Mouse (Mus musculus) layer of hippocampus, adult 9-10 months (tissue): ENCODE data around the gene Dnah12.
A peak's percentile ranks its signal among the peaks of the same experiment; 100 is the strongest.
"Not testable (repeated sequence)": the region's sequence is repeated elsewhere in the genome, so short reads cannot be mapped to it uniquely, and the experiment has no call there.

Experiments
- DNase-seq: peaks from one replicate; pipeline ENCODE4 v3.0.0; 2022; ENCODE audit warnings: low spot score

Gene Dnah12

GRCm38 (mm10) chr14:26692974-26693373 lies at the start of gene Dnah12:
Gene Dnah12, plus strand, starts transcription at chr14:26693274.
- DNase-seq: no peak

DNA sequence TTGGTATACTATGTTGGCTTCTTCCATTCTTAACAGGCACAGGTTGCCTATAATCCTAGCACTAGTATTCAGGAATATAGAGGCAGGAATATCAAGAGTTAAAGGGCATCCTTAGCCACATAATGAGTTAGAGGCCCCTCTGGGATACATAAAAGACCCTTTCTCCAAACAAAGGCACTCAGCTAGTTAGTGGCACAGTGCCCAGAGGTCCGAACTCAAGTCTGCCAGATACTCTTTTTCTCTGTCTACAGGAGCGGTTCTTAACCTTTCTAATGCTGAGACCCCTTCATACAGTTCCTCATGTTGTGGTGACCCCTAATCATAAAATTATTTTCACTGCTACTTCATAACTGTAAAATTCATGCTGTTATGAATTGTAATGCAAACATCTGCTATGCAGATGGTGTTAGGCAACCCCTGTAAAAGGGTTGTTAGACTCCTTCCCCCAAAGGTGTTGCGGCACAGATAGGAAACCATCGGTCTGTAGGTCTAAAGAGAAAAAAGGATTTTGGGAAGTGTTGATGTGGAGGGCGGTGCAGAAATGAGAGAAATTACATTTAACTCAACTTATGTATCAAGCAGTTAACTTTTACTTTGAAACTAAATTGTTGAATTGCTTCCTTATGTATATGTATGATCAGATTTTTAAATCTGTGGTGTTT lies 47.0 kb upstream of the Dnah12 start:
- no peak for DNase-seq

DNA sequence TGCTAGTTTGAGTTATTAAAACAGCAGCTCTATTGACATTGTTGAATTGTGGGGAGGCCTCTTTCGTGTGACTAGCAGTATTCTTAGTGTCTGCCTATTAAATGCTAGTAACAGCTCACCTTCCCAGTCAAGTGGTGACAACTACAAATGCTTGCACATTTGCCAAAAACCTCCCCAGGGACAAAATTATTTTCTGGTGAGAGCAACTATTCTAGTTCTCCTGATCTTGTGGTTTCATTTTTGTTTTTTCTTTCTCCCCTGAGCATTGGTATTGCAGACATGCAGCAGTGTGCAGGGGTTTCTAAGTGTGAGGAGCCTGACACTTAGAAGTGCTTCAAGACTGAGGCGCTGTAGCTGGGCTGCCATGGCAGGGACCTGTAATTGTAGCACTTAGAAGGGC lies 45.3 kb upstream of the Dnah12 start:
- DNase-seq: no peak

GRCm38 (mm10) chr14:26651901-26652300 lies 41.2 kb upstream of the Dnah12 start:
- no peak for DNase-seq

DNA sequence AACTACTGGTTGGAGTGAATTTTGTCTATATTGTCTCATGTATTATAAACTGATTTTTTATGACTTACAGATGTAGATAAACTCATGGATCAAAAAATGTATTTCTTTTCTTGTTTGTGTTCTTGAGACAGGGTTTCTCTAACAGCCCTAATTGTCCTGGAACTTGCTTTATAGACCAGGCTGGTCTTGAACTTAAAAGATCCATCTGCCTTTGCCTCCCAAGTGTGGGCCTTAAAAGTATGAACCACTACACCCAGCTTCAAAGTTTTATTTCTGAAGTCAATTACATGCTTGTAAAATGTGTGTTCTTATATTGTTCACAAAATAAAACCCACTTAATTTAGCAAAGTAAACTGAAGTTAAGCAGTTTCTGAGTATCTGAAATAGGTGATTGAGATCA lies 34.9 kb upstream of the Dnah12 start:
- DNase-seq: no peak

GRCm38 (mm10) chr14:26660233-26660632 lies 32.8 kb upstream of the Dnah12 start:
- DNase-seq: no peak

GRCm38 (mm10) chr14:26662016-26662415 lies 31.1 kb upstream of the Dnah12 start:
- DNase-seq: no peak

- DNase-seq: no peak
These were observed 30.6 kb upstream of the Dnah12 start for GRCm38 (mm10) chr14:26662488-26662887.

- DNase-seq: no peak
These were observed 29.2 kb upstream of the Dnah12 start for GRCm38 (mm10) chr14:26663851-26664250.

- no peak for DNase-seq
These were observed 25.1 kb upstream of the Dnah12 start for GRCm38 (mm10) chr14:26667991-26668370.

GRCm38 (mm10) chr14:26668371-26669291 lies 24.4 kb upstream of the Dnah12 start:
- no peak for DNase-seq

- peak; percentile 92 for DNase-seq
These were observed 23.6 kb upstream of the Dnah12 start, which contains the start of gene Pde12 for GRCm38 (mm10) chr14:26669292-26670073. Gene Pde12, minus strand, starts transcription at chr14:26669883.

DNA sequence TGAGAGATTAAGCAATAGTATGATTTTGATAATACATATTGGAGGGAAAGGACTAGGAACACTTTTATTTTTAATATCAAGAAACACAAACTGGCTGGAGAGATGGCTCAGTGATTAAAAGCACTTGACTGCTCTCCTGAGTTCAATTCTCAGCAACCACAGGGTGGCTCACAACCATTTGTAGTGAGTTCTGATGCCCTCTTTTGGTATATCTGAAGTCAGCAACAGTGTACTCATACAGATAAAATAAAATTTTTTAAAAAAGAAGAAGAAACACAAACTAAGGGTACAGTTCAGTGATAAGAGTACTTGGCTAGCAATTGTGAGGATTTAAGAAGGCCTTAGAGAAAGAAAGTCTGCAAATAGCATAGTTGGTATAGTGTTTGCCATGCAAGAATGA lies 22.1 kb upstream of the Dnah12 start:
- DNase-seq: no peak

GRCm38 (mm10) chr14:26671870-26672615 lies 21.0 kb upstream of the Dnah12 start:
- DNase-seq: not testable (repeated sequence)

- DNase-seq: not testable (repeated sequence)
These were observed 18.5 kb upstream of the Dnah12 start for GRCm38 (mm10) chr14:26674476-26675169.

DNA sequence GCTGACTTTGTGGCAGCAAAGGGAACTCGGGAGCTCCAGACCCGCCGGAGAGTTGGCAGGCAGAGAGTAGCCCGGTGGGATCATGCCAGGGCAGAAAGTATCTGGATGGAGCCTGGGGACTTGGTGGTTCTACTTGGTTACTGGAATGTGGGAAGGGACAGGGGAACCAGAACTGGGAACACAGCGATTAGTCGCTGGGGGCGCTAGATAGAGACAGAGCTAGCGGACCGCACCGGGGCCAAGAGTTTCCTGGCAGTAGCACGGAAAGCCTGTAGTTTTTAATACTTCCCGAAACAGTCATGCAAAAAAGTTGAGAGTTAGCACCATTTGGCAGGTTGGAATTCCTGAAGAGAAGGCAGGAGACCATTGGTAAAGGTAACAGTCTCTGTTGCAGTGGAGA lies 17.7 kb upstream of the Dnah12 start:
- DNase-seq: no peak

GRCm38 (mm10) chr14:26675791-26676190 lies 17.3 kb upstream of the Dnah12 start:
- no peak for DNase-seq

DNA sequence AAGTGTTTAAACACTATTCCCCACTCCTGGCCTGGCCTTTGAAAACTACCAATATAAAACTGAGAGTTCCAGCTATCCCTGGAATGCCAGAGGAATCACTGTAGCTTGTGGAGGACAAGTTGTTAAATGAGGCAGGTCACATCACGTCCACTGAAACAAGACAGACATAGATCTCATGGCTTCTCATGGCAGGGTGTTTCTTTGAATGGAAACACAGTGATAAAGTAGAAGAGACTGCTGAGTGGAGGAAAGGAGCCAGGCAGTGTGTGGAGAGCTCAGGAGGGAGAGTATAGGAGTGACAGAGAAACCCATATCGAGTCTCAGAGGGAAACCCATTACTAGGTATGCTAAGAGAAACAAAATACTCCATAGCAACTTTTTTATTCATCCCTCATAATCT lies 2.3 kb upstream of the Dnah12 start:
- no peak for DNase-seq

GRCm38 (mm10) chr14:26691363-26691762 lies 1.7 kb upstream of the Dnah12 start:
- no peak for DNase-seq

DNA sequence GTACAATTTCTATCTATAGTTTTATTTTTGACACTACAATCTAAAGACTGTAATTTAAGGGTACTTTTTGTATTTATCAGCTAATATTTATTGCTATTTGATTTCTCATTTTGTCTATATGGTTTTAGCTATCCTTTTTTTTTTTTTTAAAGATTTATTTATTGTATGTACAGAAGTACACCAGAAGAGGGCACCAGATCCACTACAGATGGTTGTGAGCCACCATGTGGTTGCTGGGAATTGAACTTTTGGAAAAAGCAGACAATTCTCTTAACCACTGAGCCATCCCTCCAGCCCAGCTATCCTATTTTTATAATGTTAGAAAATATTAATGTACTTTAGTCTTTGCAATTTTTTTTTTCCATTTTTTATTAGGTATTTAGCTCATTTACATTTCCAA lies 4.8 kb downstream of the Dnah12 start:
- no peak for DNase-seq

DNA sequence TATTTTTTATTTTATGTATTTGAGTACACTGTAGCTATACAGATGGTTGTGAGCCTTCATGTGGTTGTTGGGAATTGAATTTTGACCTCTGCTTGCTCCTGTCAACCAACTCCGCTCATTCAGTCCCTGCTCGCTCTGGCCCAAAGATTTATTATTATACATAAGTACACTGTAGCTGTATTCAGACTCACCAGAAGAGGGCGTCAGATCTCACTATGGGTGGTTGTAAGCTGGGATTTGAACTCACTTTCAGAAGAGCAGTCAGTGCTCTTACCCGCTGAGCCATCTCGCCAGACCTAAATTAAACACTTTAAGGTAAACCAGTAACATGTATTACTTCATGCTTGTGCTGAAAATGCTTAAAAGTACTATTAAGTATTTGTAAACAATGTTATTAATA lies 12.2 kb downstream of the Dnah12 start:
- not testable (repeated sequence) for DNase-seq
